Mouse (Mus musculus) layer of hippocampus, adult 6 months (tissue): ENCODE data around the gene Wfdc3. TPM values are rescaled to one million over a fixed set of nuclear protein-coding genes. Genes with fewer than 3 reads are reported as not detected.

ENCODE experiments used
- long read RNA-seq, 2 experiments: library from polyadenylated mRNA; unstranded; transcript quantifications; one replicate each; pipeline ENCODE4 v2.0.0; 2019 to 2020
- polyA plus RNA-seq: library from polyadenylated mRNA; unstranded; fragments of <200 nt; fragmentation: Nextera tagmentation; gene quantifications from 2 replicates; pipeline ENCODE4 v1.2.3, GENCODE M21; 2021

Gene Wfdc3
- polyA plus RNA-seq: 3.3 and 3.5 TPM in 2 replicates
- long read RNA-seq, experiment 1, partial matches to known transcripts: 0 of 1 reads
- long read RNA-seq, experiment 1, other reads (novel, unspliced or antisense): 1 of 1 reads
- long read RNA-seq, experiment 2, partial matches to known transcripts: 0 of 2 reads
- long read RNA-seq, experiment 2, other reads (novel, unspliced or antisense): 2 of 2 reads

DNA sequence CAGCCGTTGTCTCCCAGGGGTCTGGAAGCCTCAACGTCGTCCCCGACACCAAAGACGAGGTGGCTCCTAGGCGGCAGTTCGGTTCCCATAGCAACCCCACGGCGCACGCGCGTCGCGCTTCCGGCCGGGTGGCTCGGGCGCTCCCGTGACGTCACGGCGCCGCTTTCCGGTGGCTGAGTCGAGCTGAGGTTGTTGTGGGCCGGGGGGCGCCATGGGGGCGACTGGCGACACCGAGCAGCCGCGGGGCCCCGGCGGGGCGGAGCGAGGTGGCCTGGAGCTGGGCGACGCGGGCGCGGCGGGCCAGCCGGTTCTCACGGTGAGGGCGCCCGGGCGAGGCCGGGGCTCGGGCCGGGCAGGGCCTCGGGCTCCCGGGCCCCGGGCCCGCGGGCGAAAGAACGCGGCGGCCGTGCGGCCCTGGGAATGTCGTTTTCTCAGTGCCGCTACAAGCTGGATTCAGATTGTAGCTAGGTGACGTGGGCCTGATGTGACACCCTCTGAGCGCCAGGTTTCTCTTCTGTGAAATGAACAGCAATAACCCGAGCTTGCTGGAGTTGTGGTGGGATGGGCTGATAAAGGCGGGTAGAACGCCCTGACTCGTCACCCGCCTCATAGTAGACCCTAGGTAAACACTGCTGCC is at the start of gene Wfdc3, which contains the start of gene Dnttip1:
Gene Wfdc3 (minus strand): TSS at position 89 of the 637 bp plus-strand sequence.
Gene Dnttip1 (plus strand): TSS at position 141 of the 637 bp plus-strand sequence.

DNA sequence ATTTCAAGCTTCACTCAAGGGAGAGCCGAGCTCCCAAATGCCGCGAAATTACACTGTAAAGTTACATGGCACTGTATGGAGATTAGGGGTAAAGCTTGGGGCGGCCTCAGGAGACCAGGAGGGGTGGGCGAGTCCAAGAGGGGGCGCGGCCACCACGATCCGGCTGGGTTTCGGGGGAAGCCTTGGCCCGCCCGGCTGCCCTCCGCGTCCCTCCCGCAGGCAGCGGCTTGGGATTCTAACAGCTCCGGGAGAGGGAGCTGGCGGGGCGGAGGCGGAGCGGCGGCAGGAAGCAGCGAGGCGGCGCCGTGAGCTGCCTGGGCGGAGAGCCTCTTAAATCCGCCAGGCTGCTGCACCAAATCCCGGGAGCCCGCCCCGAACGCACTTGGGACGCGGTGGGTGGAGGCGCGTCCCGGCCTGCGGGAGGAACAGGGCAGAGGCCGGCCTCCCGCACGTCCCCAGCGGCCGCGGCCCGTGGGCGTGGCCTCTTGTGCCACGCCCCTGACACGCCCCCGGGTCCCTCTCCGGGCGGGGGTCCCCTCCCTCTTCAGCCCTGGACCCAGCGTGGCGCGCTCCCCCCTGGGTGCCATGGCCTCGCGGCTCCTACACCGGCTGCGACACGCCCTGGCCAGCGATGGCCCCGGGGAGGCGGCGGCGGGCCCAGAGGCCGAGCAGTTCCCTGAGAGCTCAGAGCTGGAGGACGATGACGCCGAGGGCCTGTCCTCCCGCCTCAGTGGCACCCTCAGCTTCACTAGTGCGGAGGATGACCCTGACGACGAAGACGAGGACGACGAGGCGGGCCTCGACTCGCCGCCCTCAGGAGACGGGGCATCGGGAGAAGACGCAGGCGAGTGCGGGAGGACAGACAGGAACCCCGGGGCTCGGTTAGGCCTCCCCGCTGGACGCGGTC is 40.0 kb upstream of the Wfdc3 start, which contains the start of gene Snx21:
Gene Snx21 (plus strand): TSS at position 343 of the 907 bp plus-strand sequence.

DNA sequence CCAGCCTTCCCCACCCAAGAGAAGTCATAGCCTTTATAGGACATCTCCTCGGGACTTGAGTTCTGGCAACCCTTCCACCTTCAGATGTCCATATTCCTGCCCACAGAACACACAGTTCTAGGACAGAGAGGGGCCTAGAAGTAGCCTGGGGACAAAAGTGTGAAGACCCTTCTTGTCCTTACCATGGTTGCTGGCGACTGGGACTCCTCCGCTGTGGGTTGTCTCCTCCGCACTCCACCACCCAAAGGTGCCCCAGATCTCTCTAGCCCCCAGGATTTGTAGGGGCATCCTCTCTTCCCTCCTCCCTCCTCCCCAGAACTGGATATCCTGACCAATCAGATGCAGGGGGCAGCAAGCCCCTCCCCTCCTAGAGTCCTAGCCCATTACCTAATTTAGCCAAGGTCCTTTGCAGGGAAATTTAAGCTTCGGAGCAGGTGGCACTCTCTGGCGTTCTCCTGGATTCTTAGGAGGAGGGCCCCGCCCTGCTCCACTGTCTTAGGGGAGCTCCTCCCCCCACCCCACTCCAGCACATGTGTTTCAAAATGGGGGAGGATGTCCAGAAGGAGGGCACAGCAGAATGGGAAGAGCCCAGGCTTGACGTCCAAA is 33.9 kb upstream of the Wfdc3 start, which contains the start of gene Tnnc2:
Gene Tnnc2 (minus strand): TSS at position 487 of the 606 bp plus-strand sequence.

DNA sequence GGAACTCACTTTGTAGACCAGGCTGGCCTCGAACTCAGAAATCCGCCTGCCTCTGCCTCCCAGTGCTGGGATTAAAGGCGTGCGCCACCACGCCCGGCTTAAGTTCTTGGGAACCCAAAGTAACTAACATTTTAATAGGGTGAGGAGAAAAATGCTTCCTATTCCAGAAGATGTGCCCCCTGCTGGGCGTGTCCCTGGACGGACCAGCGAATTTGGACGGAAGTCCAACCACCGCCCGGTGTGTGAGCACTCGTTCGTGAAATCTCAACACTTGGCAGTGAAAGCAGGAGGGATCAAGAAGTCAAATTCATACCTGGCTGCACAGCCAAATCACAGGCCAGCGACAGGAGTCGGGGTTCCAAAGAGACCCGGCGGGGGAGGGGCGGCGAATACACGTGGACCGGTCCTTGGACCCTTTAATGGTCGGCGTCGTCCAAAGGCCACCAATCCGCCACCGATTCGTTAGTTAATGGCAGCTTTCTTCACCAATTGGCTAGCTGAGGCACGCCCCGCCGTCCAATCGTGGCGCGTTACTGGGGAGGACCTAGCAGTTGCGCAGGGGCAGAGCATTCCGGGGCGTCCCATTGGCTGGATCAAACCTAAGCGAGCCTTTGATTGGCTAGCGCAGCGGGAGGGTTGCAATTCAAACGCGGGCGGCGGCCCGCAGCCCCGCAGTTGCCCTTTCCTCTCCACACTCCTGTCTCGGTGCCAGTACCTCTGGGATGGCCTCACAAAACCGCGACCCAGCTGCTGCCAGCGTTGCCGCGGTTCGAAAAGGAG is 23.7 kb upstream of the Wfdc3 start, which contains the start of gene Ube2c:
Gene Ube2c (plus strand): TSS at position 641 of the 780 bp plus-strand sequence.

DNA sequence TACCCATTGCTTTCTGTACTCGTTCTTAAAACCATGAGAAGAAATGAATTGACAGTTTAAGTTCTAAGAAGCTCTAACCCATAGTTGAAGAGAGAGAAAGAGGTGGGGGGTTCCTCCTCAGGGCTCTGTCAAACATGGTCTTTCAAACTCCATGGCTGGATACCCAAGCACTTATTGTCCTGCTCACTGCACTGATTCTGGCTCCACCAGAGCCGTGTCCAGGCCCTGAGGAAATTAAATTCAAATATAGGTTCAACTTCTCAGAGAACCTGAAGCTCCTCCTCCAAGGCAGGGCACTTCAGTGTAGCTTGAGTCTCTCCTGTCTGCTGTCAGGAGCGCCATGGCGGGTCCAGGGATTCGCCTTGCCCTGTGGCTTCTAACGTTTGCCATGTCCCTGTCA is 30.7 kb downstream of the Wfdc3 start, which contains the start of gene Spint5:
Gene Spint5 (plus strand): TSS at position 301 of the 400 bp plus-strand sequence.

DNA sequence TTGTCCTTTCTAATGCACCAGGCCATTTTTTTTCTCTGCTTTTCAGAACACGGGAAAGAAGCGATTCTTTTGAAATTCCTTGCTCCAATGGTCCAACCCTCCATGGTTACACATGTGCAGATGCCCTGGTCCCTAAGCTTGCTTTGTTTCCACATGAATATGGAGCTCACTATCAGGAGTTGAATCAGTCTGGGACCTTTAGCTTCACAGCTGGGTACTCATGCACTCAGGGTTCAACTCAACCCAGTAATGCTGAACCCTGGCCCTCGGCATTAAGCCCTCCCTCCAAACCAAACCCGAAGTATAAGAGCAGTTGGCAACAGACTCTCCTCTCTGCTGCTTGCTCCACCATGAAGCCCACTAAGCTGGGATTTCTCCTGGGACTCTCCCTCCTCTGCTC is 47.5 kb downstream of the Wfdc3 start, which contains the start of gene Spint4:
Gene Spint4 (plus strand): TSS at position 301 of the 400 bp plus-strand sequence.

DNA sequence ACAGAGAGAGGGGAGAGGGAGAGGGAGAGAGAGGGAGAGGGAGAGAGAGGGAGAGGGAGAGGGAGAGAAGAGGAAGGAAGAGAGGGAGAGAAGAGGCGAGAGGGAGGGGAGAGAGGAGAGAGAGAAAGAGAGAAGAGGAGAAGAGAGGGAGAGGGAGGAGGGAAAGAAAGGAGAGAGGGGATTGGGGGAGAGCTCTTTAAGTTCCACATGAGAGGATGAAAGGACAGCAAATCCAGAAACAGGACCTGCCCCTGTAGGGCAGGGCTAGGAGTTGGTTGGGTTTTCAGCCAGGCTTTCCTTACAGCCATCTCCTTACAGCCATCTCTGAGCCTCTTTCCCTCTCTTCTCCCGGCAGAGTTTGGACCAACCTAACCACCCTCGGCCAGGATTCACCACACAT is 60.9 kb downstream of the Wfdc3 start, which contains the start of gene Wfdc13:
Gene Wfdc13 (plus strand): TSS at position 301 of the 400 bp plus-strand sequence.

Other genes with a start within 250 kb of the Wfdc3 start
- gene Pigt, start 248.4 kb downstream of the Wfdc3 start, polyA plus RNA-seq: 48.8 and 68.4 TPM in 2 replicates
- gene Wfdc2, start 183.5 kb downstream of the Wfdc3 start, polyA plus RNA-seq: 0.52 and 8.3 TPM in 2 replicates
- gene Spint3, start 172.5 kb downstream of the Wfdc3 start, polyA plus RNA-seq: not detected in 2 replicates
- not detected in 2 replicates for gene Wfdc6a, start 160.5 kb downstream of the Wfdc3 start, polyA plus RNA-seq
- not detected in 2 replicates for gene Eppin, start 152.3 kb downstream of the Wfdc3 start, polyA plus RNA-seq
- not detected in 2 replicates for gene Wfdc6b, start 132.4 kb downstream of the Wfdc3 start, polyA plus RNA-seq
- not detected in 2 replicates for gene Wfdc8, start 132.3 kb downstream of the Wfdc3 start, polyA plus RNA-seq
- not detected in 2 replicates for gene Wfdc16, start 107.1 kb downstream of the Wfdc3 start, polyA plus RNA-seq
- gene Wfdc10, start 89.9 kb downstream of the Wfdc3 start, polyA plus RNA-seq: not detected in 2 replicates
- not detected in 2 replicates for gene Wfdc9, start 89.3 kb downstream of the Wfdc3 start, polyA plus RNA-seq
- gene Wfdc11, start 71.8 kb downstream of the Wfdc3 start, polyA plus RNA-seq: not detected in 2 replicates
- gene Wfdc13, start 60.8 kb downstream of the Wfdc3 start, polyA plus RNA-seq: not detected in 2 replicates
- not detected in 2 replicates for gene Spint4, start 47.4 kb downstream of the Wfdc3 start, polyA plus RNA-seq
- gene Spint5, start 30.6 kb downstream of the Wfdc3 start, polyA plus RNA-seq: not detected in 2 replicates
- 4.1 and 5.2 TPM in 2 replicates for gene Dnttip1, start 52 bp upstream of the Wfdc3 start, polyA plus RNA-seq
- 0.83 and 0.95 TPM in 2 replicates for gene Ube2c, start 24.0 kb upstream of the Wfdc3 start, polyA plus RNA-seq
- not detected in 2 replicates for gene Tnnc2, start 34.0 kb upstream of the Wfdc3 start, polyA plus RNA-seq
- 39.6 and 48.3 TPM in 2 replicates for gene Snx21, start 39.9 kb upstream of the Wfdc3 start, polyA plus RNA-seq
- gene Acot8, start 59.0 kb upstream of the Wfdc3 start, polyA plus RNA-seq: 19.2 and 21.1 TPM in 2 replicates
- gene Zswim3, start 59.2 kb upstream of the Wfdc3 start, polyA plus RNA-seq: 10.3 and 10.8 TPM in 2 replicates
- gene Zswim1, start 76.8 kb upstream of the Wfdc3 start, polyA plus RNA-seq: 26.3 and 29.5 TPM in 2 replicates
- gene Spata25, start 82.6 kb upstream of the Wfdc3 start, polyA plus RNA-seq: not detected in 2 replicates
- gene Ctsa, start 86.9 kb upstream of the Wfdc3 start, polyA plus RNA-seq: 131 and 133 TPM in 2 replicates
- 5.4 and 5.6 TPM in 2 replicates for gene Neurl2, start 87.5 kb upstream of the Wfdc3 start, polyA plus RNA-seq
- 123 and 144 TPM in 2 replicates for gene Pltp, start 111.8 kb upstream of the Wfdc3 start, polyA plus RNA-seq
- 84.4 and 85.2 TPM in 2 replicates for gene Pcif1, start 133.4 kb upstream of the Wfdc3 start, polyA plus RNA-seq
- gene Zfp335, start 165.8 kb upstream of the Wfdc3 start, polyA plus RNA-seq: 8.9 and 11.8 TPM in 2 replicates
- 0.45 and 0.56 TPM in 2 replicates for gene Mmp9, start 194.8 kb upstream of the Wfdc3 start, polyA plus RNA-seq
- 78.6 and 83.4 TPM in 2 replicates for gene Slc12a5, start 214.9 kb upstream of the Wfdc3 start, polyA plus RNA-seq